Mouse (Mus musculus): ENCODE measurements around the gene Scand1. TPM values are rescaled to one million over a fixed set of nuclear protein-coding genes. Genes with fewer than 3 reads are reported as not detected.

The Scand1 gene
- not detected for polyA plus RNA-seq (2014; fragmentation: Illumina TruSeq; extraction: RNeasy Lipid Tissue Mini Kit (QIAGEN cat#74804); ENCODE audit: low read depth, low replicate concordance)

GRCm38 (mm10) chr2:156312297-156312897 lies at the start of gene Scand1, which contains the start of gene Cnbd2:
TSS of gene Scand1 (minus strand) at chr2:156312704.
TSS of gene Cnbd2 (plus strand) at chr2:156312299.

Other genes with a start within 250 kb of the Scand1 start
- gene Spag4, start 247.5 kb downstream of the Scand1 start, polyA plus RNA-seq (2014; fragmentation: Illumina TruSeq; extraction: RNeasy Lipid Tissue Mini Kit (QIAGEN cat#74804); ENCODE audit: low read depth, low replicate concordance) = 0.29 TPM
- 21.6 TPM for gene Cpne1, start 200.7 kb downstream of the Scand1 start, polyA plus RNA-seq (2014; fragmentation: Illumina TruSeq; extraction: RNeasy Lipid Tissue Mini Kit (QIAGEN cat#74804); ENCODE audit: low read depth, low replicate concordance)
- 4.4 TPM for gene Rbm12, start 200.7 kb downstream of the Scand1 start, polyA plus RNA-seq (2014; fragmentation: Illumina TruSeq; extraction: RNeasy Lipid Tissue Mini Kit (QIAGEN cat#74804); ENCODE audit: low read depth, low replicate concordance)
- 3.5 TPM for gene Gm28036, start 185.6 kb downstream of the Scand1 start, polyA plus RNA-seq (2014; fragmentation: Illumina TruSeq; extraction: RNeasy Lipid Tissue Mini Kit (QIAGEN cat#74804); ENCODE audit: low read depth, low replicate concordance)
- 9.2 TPM for gene Romo1, start 168.7 kb downstream of the Scand1 start, polyA plus RNA-seq (2014; fragmentation: Illumina TruSeq; extraction: RNeasy Lipid Tissue Mini Kit (QIAGEN cat#74804); ENCODE audit: low read depth, low replicate concordance)
- gene Nfs1, start 168.5 kb downstream of the Scand1 start, polyA plus RNA-seq (2014; fragmentation: Illumina TruSeq; extraction: RNeasy Lipid Tissue Mini Kit (QIAGEN cat#74804); ENCODE audit: low read depth, low replicate concordance) = 92.7 TPM
- gene Rbm39, start 132.5 kb downstream of the Scand1 start, polyA plus RNA-seq (2014; fragmentation: Illumina TruSeq; extraction: RNeasy Lipid Tissue Mini Kit (QIAGEN cat#74804); ENCODE audit: low read depth, low replicate concordance) = 230 TPM
- gene Phf20, start 116.2 kb downstream of the Scand1 start, polyA plus RNA-seq (2014; fragmentation: Illumina TruSeq; extraction: RNeasy Lipid Tissue Mini Kit (QIAGEN cat#74804); ENCODE audit: low read depth, low replicate concordance) = 4.8 TPM
- 0.58 TPM for gene Cnbd2, start 405 bp downstream of the Scand1 start, polyA plus RNA-seq (2014; fragmentation: Illumina TruSeq; extraction: RNeasy Lipid Tissue Mini Kit (QIAGEN cat#74804); ENCODE audit: low read depth, low replicate concordance)
- 0.50 TPM for gene Epb41l1, start 108.2 kb upstream of the Scand1 start, polyA plus RNA-seq (2014; fragmentation: Illumina TruSeq; extraction: RNeasy Lipid Tissue Mini Kit (QIAGEN cat#74804); ENCODE audit: low read depth, low replicate concordance)
- gene Aar2, start 234.9 kb upstream of the Scand1 start, polyA plus RNA-seq (2014; fragmentation: Illumina TruSeq; extraction: RNeasy Lipid Tissue Mini Kit (QIAGEN cat#74804); ENCODE audit: low read depth, low replicate concordance) = 4.0 TPM